Mouse (Mus musculus) CH12.LX (cell line): ENCODE results near the gene Unc13b.

Source experiments
- BHLHE40 ChIP-seq: IDR thresholded peaks from 2 replicates; pipeline ENCODE4 v1.6.1; 2011; ENCODE audit warnings: mild to moderate bottlenecking, low read depth, low read length, improper control_type of control experiment
- CTCF ChIP-seq, 2 experiments: IDR thresholded peaks in 1 of 2; conservative IDR thresholded peaks in 1 of 2; 2 replicates each; pipeline ENCODE4 v1.5.1; 2011 to 2012; ENCODE audit warnings: low read depth in 2 of 2, low read length in 2 of 2, improper control_type of control experiment in 1 of 2, inconsistent platforms in 1 of 2, mild to moderate bottlenecking in 1 of 2, moderate library complexity in 1 of 2
- EP300 ChIP-seq: IDR thresholded peaks from 2 replicates; pipeline ENCODE4 v1.6.1; 2011; ENCODE audit warnings: low read length, improper control_type of control experiment
- MAX ChIP-seq: IDR thresholded peaks from 2 replicates; pipeline ENCODE4 v1.6.1; 2011; ENCODE audit warnings: low read length, improper control_type of control experiment
- NRF1 ChIP-seq: IDR thresholded peaks from 2 replicates; pipeline ENCODE4 v1.6.1; 2014; ENCODE audit warnings: low read depth, mild to moderate bottlenecking, inconsistent platforms, low read length, improper control_type of control experiment, moderate library complexity
- PAX5 ChIP-seq: IDR thresholded peaks from 2 replicates; pipeline ENCODE4 v1.6.1; 2012; ENCODE audit warnings: low read length, inconsistent platforms, mixed read lengths
- POLR2A ChIP-seq: IDR thresholded peaks from 2 replicates; pipeline ENCODE4 v1.6.1; 2011; ENCODE audit warnings: low read depth, mild to moderate bottlenecking, improper control_type of control experiment, low read length
- POLR2AphosphoS2 ChIP-seq: IDR thresholded peaks from 2 replicates; pipeline ENCODE4 v1.6.1; 2011; ENCODE audit warnings: low read depth, low read length, improper control_type of control experiment
- TCF12 ChIP-seq: IDR thresholded peaks from 2 replicates; pipeline ENCODE4 v1.6.1; 2014; ENCODE audit warnings: low read depth, mild to moderate bottlenecking, inconsistent platforms, low read length, improper control_type of control experiment
- USF2 ChIP-seq: conservative IDR thresholded peaks from 2 replicates; pipeline ENCODE4 v1.6.1; 2011; ENCODE audit warnings: low read depth, low read length, improper control_type of control experiment

DNA sequence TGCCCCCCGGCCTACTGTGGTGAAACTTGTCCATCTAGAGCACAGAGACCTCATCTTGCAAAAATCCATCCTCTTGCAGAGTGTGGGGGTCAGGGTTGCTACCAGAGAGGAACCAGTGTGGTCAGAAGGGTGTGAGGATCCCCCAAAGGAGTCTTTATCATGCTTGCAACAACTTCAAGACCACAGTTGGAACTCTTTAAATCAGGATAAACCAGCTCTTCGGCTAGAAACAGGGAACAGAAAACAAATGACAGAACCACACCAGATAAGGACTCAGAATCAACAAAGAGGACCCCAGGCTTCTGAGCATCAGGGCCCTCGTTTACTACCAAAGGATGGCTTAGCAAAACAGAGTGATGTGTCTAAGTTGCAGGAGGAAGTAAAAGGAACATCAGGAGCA is 157.7 kb downstream of the Unc13b start:
- TF ChIP-seq TCF12 (no peak), CTCF (conservative IDR thresholded peaks at IDR 0.05 in 1 of 2, IDR thresholded peaks at IDR 0.05 in 1 of 2; ENCODE audit: low read depth in 2 of 2, low read length in 2 of 2) (no peak), POLR2AphosphoS2 (no peak), EP300 (no peak), MAX (no peak), POLR2A (no peak), BHLHE40 (no peak), PAX5 (no peak), USF2 (no peak), NRF1 (no peak)
